Mouse (Mus musculus) lung, postnatal 25 days (tissue): ENCODE data around the gene Timp2.
A peak's percentile ranks its signal among the peaks of the same experiment; 100 is the strongest.
"Not testable (repeated sequence)": the region's sequence is repeated elsewhere in the genome, so short reads cannot be mapped to it uniquely, and the experiment has no call there.

Source experiments
- DNase-seq: peaks from one replicate; pipeline ENCODE4 v3.0.0; 2022; ENCODE audit warnings: low spot score

Timp2 gene

GRCm38 (mm10) chr11:118355640-118356039, at the start of gene Timp2:
Timp2 (minus strand) TSS chr11:118355740.
- no peak for DNase-seq

GRCm38 (mm10) chr11:118405311-118405710, 49.8 kb upstream of the Timp2 start:
- DNase-seq = no peak

- DNase-seq = no peak
Measured at GRCm38 (mm10) chr11:118403951-118404899, 48.7 kb upstream of the Timp2 start.

GRCm38 (mm10) chr11:118403183-118403582, 47.6 kb upstream of the Timp2 start:
- DNase-seq = no peak

- DNase-seq = peak; percentile 86
Measured at GRCm38 (mm10) chr11:118401760-118402280, 46.3 kb upstream of the Timp2 start, which contains the start of gene Lgals3bp. Lgals3bp (minus strand) TSS chr11:118402092.

GRCm38 (mm10) chr11:118401195-118401594, 45.7 kb upstream of the Timp2 start:
- no peak for DNase-seq

GRCm38 (mm10) chr11:118400566-118400936, 45.0 kb upstream of the Timp2 start:
- DNase-seq = peak; percentile 51

- DNase-seq = no peak
Measured at GRCm38 (mm10) chr11:118399891-118400565, 44.5 kb upstream of the Timp2 start.

- DNase-seq = no peak
Measured at GRCm38 (mm10) chr11:118397806-118398530, 42.4 kb upstream of the Timp2 start.

GRCm38 (mm10) chr11:118394538-118394937, 39.0 kb upstream of the Timp2 start:
- DNase-seq = no peak

GRCm38 (mm10) chr11:118393991-118394390, 38.5 kb upstream of the Timp2 start:
- no peak for DNase-seq

GRCm38 (mm10) chr11:118387816-118388215, 32.3 kb upstream of the Timp2 start:
- not testable (repeated sequence) for DNase-seq

GRCm38 (mm10) chr11:118379251-118380009, 23.9 kb upstream of the Timp2 start:
- peak; percentile 89 for DNase-seq

GRCm38 (mm10) chr11:118378656-118379055, 23.1 kb upstream of the Timp2 start:
- DNase-seq = no peak

- not testable (repeated sequence) for DNase-seq
Measured at GRCm38 (mm10) chr11:118376323-118376722, 20.8 kb upstream of the Timp2 start.

- no peak for DNase-seq
Measured at GRCm38 (mm10) chr11:118375881-118376280, 20.3 kb upstream of the Timp2 start.

GRCm38 (mm10) chr11:118375461-118375860, 19.9 kb upstream of the Timp2 start:
- no peak for DNase-seq

- no peak for DNase-seq
Measured at GRCm38 (mm10) chr11:118375006-118375405, 19.5 kb upstream of the Timp2 start.

GRCm38 (mm10) chr11:118374506-118374905, 19.0 kb upstream of the Timp2 start:
- DNase-seq = no peak

GRCm38 (mm10) chr11:118372641-118373040, 17.1 kb upstream of the Timp2 start:
- no peak for DNase-seq

GRCm38 (mm10) chr11:118371876-118372275, 16.3 kb upstream of the Timp2 start:
- no peak for DNase-seq
